Mouse (Mus musculus) CH12.LX (cell line): Measurements from ENCODE around the gene Egf. TPM values are rescaled to one million over a fixed set of nuclear protein-coding genes. Genes with fewer than 3 reads are reported as not detected.

Source experiments
- DNase-seq: peaks from one replicate; pipeline ENCODE4 v3.0.0-alpha.2; 2013; ENCODE audit errors: extremely low read depth
- H3K27ac ChIP-seq: 2 replicates; pipeline ENCODE4 v1.5.1; 2012; ENCODE audit warnings: low read depth, mild to moderate bottlenecking, control low read depth, moderate library complexity; ENCODE audit not compliant: insufficient read depth
- H3K27me3 ChIP-seq: replicated peaks from 2 replicates; pipeline ENCODE3; 2012; ENCODE audit warnings: inconsistent platforms
- H3K36me3 ChIP-seq, 2 experiments: replicated peaks in 1 of 2; 2 replicates each; pipeline versions ENCODE3 to v1.6.1; 2012; ENCODE audit warnings: inconsistent platforms in 1 of 2, low read length in 1 of 2, mild to moderate bottlenecking in 1 of 2, mixed read lengths in 1 of 2, moderate library complexity in 1 of 2; ENCODE audit not compliant: control insufficient read depth in 1 of 2, insufficient read depth in 1 of 2
- H3K4me1 ChIP-seq, 2 experiments: 2 replicates each; pipeline ENCODE4 v1.6.1; 2012; ENCODE audit warnings: inconsistent platforms in 1 of 2, moderate library complexity in 1 of 2; ENCODE audit not compliant: insufficient read depth in 2 of 2, control insufficient read depth in 1 of 2
- H3K4me2 ChIP-seq: 2 replicates; pipeline ENCODE4 v1.6.1; 2012; ENCODE audit warnings: low read depth, mild to moderate bottlenecking, control low read depth; ENCODE audit not compliant: poor library complexity, insufficient read depth, severe bottlenecking
- H3K4me3 ChIP-seq, 3 experiments: fragments of 150-350 bp in 1 of 3; sonication (generic) in 1 of 3; replicated peaks in 1 of 3; 2 replicates each; pipeline versions ENCODE3 to v1.5.1; 2011 to 2012; ENCODE audit warnings: low read depth in 2 of 3, low read length in 2 of 3, mild to moderate bottlenecking in 2 of 3, moderate library complexity in 2 of 3, control low read depth in 1 of 3, improper control_type of control experiment in 1 of 3, inconsistent platforms in 1 of 3, mixed read lengths in 1 of 3; ENCODE audit not compliant: poor library complexity in 1 of 3
- H3K79me2 ChIP-seq: replicated peaks from 2 replicates; pipeline ENCODE4 v1.6.1; 2012; ENCODE audit warnings: mild to moderate bottlenecking, moderate library complexity; ENCODE audit not compliant: control insufficient read depth, poor library complexity, insufficient read depth, severe bottlenecking; ENCODE audit errors: extremely low read depth
- H3K9ac ChIP-seq: 2 replicates; pipeline ENCODE4 v1.6.1; 2012; ENCODE audit warnings: low read depth, mild to moderate bottlenecking, control low read depth, moderate library complexity; ENCODE audit not compliant: insufficient read depth
- H3K9me3 ChIP-seq: replicated peaks from 2 replicates; pipeline ENCODE3; 2012; ENCODE audit warnings: low read length, inconsistent platforms, mixed read lengths
- BHLHE40 ChIP-seq: IDR thresholded peaks from 2 replicates; pipeline ENCODE4 v1.6.1; 2011; ENCODE audit warnings: mild to moderate bottlenecking, low read depth, low read length, improper control_type of control experiment
- CHD1 ChIP-seq: IDR thresholded peaks from 2 replicates; pipeline ENCODE4 v1.6.1; 2012; ENCODE audit warnings: low read depth, low read length, improper control_type of control experiment, inconsistent platforms
- E2F4 ChIP-seq: IDR thresholded peaks from 2 replicates; pipeline ENCODE4 v1.6.1; 2011; ENCODE audit warnings: low read depth, low read length, improper control_type of control experiment; ENCODE audit not compliant: insufficient replicate concordance
- ETS1 ChIP-seq: conservative IDR thresholded peaks from 2 replicates; pipeline ENCODE4 v1.6.1; 2012; ENCODE audit warnings: low read depth, mild to moderate bottlenecking, inconsistent platforms, low read length, improper control_type of control experiment, moderate library complexity
- HCFC1 ChIP-seq: IDR thresholded peaks from 2 replicates; pipeline ENCODE4 v1.6.1; 2012; ENCODE audit warnings: low read depth, mild to moderate bottlenecking, inconsistent platforms, low read length, improper control_type of control experiment
- IRF4 ChIP-seq: IDR thresholded peaks from 2 replicates; pipeline ENCODE4 v1.6.1; 2014; ENCODE audit warnings: low read depth, mild to moderate bottlenecking, inconsistent platforms, low read length, improper control_type of control experiment
- JUN ChIP-seq: IDR thresholded peaks from 2 replicates; pipeline ENCODE4 v1.6.1; 2011; ENCODE audit warnings: low read depth, mild to moderate bottlenecking, low read length, improper control_type of control experiment, moderate library complexity; ENCODE audit not compliant: insufficient read depth
- JUND ChIP-seq: conservative IDR thresholded peaks from 2 replicates; pipeline ENCODE4 v1.6.1; 2011; ENCODE audit warnings: low read depth, low read length, improper control_type of control experiment
- MXI1 ChIP-seq: IDR thresholded peaks from 2 replicates; pipeline ENCODE4 v1.6.1; 2011; ENCODE audit warnings: mild to moderate bottlenecking, low read depth, low read length, improper control_type of control experiment
- NELFE ChIP-seq: IDR thresholded peaks from 2 replicates; pipeline ENCODE4 v1.6.1; 2011; ENCODE audit warnings: low read depth, low read length, improper control_type of control experiment
- PAX5 ChIP-seq: IDR thresholded peaks from 2 replicates; pipeline ENCODE4 v1.6.1; 2012; ENCODE audit warnings: low read length, inconsistent platforms, mixed read lengths
- POLR2A ChIP-seq: IDR thresholded peaks from 2 replicates; pipeline ENCODE4 v1.6.1; 2011; ENCODE audit warnings: low read depth, mild to moderate bottlenecking, improper control_type of control experiment, low read length
- RAD21 ChIP-seq: IDR thresholded peaks from 2 replicates; pipeline ENCODE4 v1.6.1; 2011; ENCODE audit warnings: low read depth, mild to moderate bottlenecking, low read length, improper control_type of control experiment, moderate library complexity
- RCOR1 ChIP-seq: conservative IDR thresholded peaks from 2 replicates; pipeline ENCODE4 v1.6.1; 2012; ENCODE audit warnings: low read depth, mild to moderate bottlenecking, inconsistent platforms, low read length, improper control_type of control experiment
- SIN3A ChIP-seq: IDR thresholded peaks from 2 replicates; pipeline ENCODE4 v1.6.1; 2012; ENCODE audit warnings: low read length, improper control_type of control experiment, inconsistent platforms
- ZC3H11A ChIP-seq: IDR thresholded peaks from 2 replicates; pipeline ENCODE4 v1.6.1; 2012; ENCODE audit warnings: low read depth, mild to moderate bottlenecking, inconsistent platforms, low read length, improper control_type of control experiment
- ZKSCAN1 ChIP-seq: IDR thresholded peaks from 2 replicates; pipeline ENCODE4 v1.6.1; 2012; ENCODE audit warnings: low read depth, inconsistent platforms, low read length, improper control_type of control experiment, borderline replicate concordance
- ZMIZ1 ChIP-seq: IDR thresholded peaks from 2 replicates; pipeline ENCODE4 v1.6.1; 2012; ENCODE audit warnings: low read depth, mild to moderate bottlenecking, inconsistent platforms, low read length, improper control_type of control experiment
- dilution Hi-C: fragments of 300-500 bp; cut with MboI; formaldehyde crosslinking; loops from 2 replicates; pipeline ENCODE4 v1.14.3; 2020; ENCODE audit warnings: low sequenced_read_pairs; ENCODE audit not compliant: extremely low pct_unique_long_range_greater_than_20kb, extremely low pct_ligation_motif_present
- in situ Hi-C: fragments of 300-500 bp; cut with MboI; formaldehyde crosslinking; loops from 3 replicates; pipeline ENCODE4 v1.14.3; 2019; ENCODE audit warnings: low sequenced_read_pairs, low pct_ligation_motif_present, low pct_unique_long_range_greater_than_20kb, mixed read lengths
- polyA plus RNA-seq: library from polyadenylated mRNA; unstranded; fragments of >175 nt; gene quantifications from 2 replicates; pipeline ENCODE4 v1.2.1, GENCODE M21; 2012; ENCODE audit warnings: low read depth; ENCODE audit not compliant: insufficient read length
- total RNA-seq, 2 experiments: library from RNA; depleted of rRNA; stranded (reverse); fragments of 300-350 nt in 1 of 2; fragments of >200 nt in 1 of 2; gene quantifications; 2 replicates each; pipeline ENCODE4 v1.2.3; 2012 to 2014

Gene Egf
- total and polyA plus RNA-seq, 3 experiments, result 2.3 to 4.1 (median 3.9) TPM

DNA sequence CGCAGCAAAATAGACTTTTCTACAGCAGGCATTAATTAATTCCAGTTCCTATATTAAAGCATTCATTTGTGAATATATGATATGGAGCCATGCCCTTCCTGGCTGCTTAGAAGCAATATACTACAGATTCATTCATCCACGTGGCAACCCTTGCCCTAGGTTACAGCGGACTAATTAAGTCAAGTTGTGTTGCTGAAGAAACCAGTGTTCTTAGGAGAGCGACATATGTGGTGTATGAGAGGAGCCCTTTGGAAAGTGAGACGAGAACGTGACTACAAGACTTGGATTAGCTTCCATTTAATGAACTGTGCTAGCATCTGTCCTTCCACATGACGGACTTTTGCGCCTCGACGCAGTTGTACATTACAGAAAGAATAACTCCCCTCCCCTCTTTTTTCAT is 107.8 kb downstream of the Egf start:
- Histone ChIP-seq H3K9me3 (no peaks in the 10 kb centered on the region), H3K4me3 (no peak overlapping the region), H3K4me2 (no peak overlapping the region), H3K27ac (no peak overlapping the region), H3K4me1 (peaks cover 6 to 12% of the 10 kb centered on the region in 2 experiments; a peak in 3 of 4 replicates), H3K79me2 (no peaks in the 10 kb centered on the region), H3K27me3 (no peaks in the 10 kb centered on the region), H3K9ac (no peak overlapping the region), H3K36me3 (no peaks in the 10 kb centered on the region)
- TF ChIP-seq JUN (no peak), E2F4 (no peak), PAX5 (no peak), POLR2A (no peak), ETS1 (no peak), IRF4 (no peak), RCOR1 (no peak), BHLHE40 (no peak), HCFC1 (no peak), ZC3H11A (no peak), ZMIZ1 (no peak), NELFE (no peak), CHD1 (no peak)
- no peak for DNase-seq
- dilution Hi-C loops (no loop called here), in situ Hi-C loops (no loop called here)

DNA sequence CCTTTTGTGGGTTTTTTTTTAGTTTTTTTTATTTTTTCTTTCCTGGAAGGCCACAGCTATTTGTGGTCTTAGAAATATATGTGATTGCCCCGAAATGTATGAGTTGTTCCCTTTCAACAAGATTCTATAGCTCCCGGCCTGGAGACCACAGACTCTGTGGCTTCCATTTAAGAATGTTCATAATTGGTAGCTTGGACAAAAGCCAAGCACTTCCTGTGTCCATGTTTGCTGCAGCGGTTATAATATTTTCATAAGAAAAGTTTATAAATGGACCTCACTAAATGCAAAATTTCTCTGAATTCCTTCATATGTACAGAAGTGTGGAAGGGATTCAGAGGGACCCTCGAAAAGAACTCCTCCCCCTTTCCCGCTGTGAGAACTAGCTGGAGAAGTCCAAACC is 108.3 kb downstream of the Egf start:
- dilution Hi-C loops (no loop called here), in situ Hi-C loops (no loop called here)
- DNase-seq, result no peak
- Histone ChIP-seq H3K9ac (no peak overlapping the region), H3K4me1 (peaks cover 6 to 10% of the 10 kb centered on the region in 2 experiments; a peak in 3 of 4 replicates), H3K9me3 (no peaks in the 10 kb centered on the region), H3K79me2 (no peaks in the 10 kb centered on the region), H3K27ac (no peak overlapping the region), H3K4me2 (no peak overlapping the region), H3K36me3 (no peaks in the 10 kb centered on the region), H3K27me3 (no peaks in the 10 kb centered on the region), H3K4me3 (no peak overlapping the region)
- TF ChIP-seq MXI1, result no peak
- no peak for TF ChIP-seq ZKSCAN1
- no peak for TF ChIP-seq JUND
- no peak for TF ChIP-seq ZMIZ1
- no peak for TF ChIP-seq RCOR1
- no peak for TF ChIP-seq NELFE
- no peak for TF ChIP-seq RAD21
- TF ChIP-seq CHD1, result no peak
- no peak for TF ChIP-seq HCFC1
- TF ChIP-seq BHLHE40, result no peak
- no peak for TF ChIP-seq E2F4
- TF ChIP-seq SIN3A, result no peak
